Mouse (Mus musculus) heart, postnatal 10 days (tissue): Measurements from ENCODE around the gene Clic1. TPM values are rescaled to one million over a fixed set of nuclear protein-coding genes. Genes with fewer than 3 reads are reported as not detected.

Experiments
- DNase-seq, 2 experiments: peaks; one replicate each; pipeline ENCODE4 v3.0.0; 2021
- intact Hi-C: fragments of 180-260 bp; cut with DNase I; formaldehyde crosslinking; loops from one replicate; pipeline ENCODE4 v1.15.1; 2025
- total RNA-seq, 2 experiments: library from RNA; stranded (reverse); gene quantifications; 2 replicates each; pipeline ENCODE4 v1.2.3; 2021

Gene Clic1
- total RNA-seq, 2 experiments from 2014 or later = 115 to 118 TPM

DNA sequence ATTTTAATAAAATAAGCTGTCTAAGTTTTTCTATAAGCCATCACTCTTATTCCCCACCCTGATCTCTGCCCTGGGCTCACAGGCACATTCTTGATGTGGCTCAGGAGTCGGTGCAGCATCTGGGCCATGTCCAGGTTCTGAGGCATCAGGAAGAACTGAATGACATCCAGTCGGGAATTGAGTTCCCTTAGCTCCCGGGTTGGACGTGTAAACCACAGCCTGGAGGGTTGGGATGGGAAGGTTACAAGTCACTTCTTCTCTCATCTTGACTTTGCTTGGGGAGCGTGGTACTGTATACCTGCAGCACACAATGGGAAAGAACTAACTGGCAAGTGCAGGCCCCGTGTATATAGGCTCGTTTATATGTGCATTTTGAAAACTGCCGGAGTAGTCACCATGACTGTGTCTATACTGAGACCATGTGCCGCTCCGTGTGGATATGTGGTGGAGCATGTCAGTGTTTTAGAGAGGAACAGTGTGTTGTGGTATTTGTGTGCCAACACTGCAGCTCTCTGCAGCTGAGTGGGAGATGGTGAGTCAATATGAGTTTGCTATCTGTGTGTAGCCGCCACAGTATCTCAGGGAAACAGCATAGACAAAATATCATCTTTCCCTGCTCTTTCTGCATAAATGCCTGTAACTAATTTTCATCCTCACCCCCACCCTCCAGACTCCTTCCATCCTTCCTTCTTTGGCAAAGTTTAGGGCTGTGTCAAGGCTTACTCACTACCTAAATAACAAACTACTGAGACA lies 10.5 kb upstream of the Clic1 start:
- no peak for DNase-seq
- intact Hi-C loops = no loop called here

GRCm38 (mm10) chr17:35043794-35044193 lies 6.0 kb upstream of the Clic1 start:
- intact Hi-C loops = loop anchor here (2.0 kb wide), 1 partner anchor 15 kb away; the partner anchor contains the start of gene Sapcd1
- DNase-seq = peak in 1 of 2 experiments; percentile 1

GRCm38 (mm10) chr17:35044904-35045806 lies 4.6 kb upstream of the Clic1 start:
- intact Hi-C loops = loop anchor here (2.0 kb wide), 1 partner anchor 16 kb away; the partner anchor contains the start of gene Sapcd1
- DNase-seq = no peak

DNA sequence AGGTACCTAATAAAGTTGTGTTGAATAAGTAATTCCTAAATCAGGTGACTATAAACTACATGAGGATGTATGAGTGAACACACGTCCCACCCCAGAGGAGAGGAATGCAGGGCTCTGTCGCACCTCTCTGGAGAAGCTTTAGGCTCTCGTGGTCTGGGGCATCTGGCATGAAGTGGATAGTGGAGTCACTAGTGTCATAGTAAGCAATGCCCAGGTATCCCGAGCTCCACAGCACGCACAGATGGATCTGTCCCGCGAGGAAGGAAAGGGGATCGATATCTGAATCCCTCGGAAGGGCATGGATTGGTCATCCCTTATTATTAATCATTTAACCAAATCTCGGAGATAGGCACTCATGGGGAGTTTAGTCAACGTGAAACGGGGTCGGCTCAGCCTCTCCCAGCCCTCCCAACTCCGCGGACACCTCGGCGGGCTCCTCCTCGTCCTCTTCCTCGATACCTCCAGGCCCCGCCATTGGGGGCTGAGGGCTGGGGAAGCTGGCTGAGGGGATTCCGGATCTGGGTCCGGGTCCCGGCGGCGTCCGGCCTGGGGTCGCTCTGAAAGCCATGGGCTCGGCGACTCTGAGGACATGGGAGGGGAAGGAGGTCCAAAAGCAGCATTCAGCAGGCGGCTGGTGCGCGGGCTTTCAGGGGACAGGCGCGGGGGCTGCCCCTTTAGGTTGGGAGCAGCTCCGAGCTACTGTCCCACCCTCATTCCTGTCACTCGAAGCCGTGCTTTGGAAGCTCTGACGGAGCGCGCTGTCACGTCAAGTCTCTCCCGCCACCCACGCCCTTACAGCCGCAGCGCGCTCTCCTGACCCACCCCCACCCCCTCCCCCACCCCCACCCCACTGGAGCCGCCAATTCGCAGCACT lies 3.7 kb upstream of the Clic1 start:
- intact Hi-C loops = loop anchor here (2.0 kb wide), 1 partner anchor 17 kb away; the partner anchor contains the start of gene Sapcd1
- DNase-seq = no peak

GRCm38 (mm10) chr17:35046681-35047455 lies 2.9 kb upstream of the Clic1 start, which contains the start of gene Msh5:
Msh5 (minus strand) TSS chr17:35046745.
- peak; percentile 99 for DNase-seq
- intact Hi-C loops = no loop called here

DNA sequence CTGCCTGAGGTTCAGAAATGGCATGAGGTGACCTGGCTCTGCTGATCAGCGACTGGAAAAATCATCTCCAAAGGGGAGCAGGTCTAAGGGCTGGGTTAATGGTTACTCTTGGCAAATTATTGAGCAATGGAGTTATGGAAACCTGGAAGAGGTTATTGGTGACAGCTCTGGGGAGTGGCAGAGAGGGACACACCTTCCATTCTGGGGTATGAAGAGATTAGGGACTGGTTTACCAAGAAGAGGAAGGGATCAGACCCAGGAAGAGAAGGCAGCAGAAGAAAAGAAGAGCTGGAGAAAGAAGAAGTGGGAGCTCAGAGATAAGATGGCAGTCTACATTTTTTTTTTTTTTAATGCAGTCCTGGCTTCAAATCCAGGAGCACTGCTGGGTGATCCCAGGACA lies 2.1 kb upstream of the Clic1 start:
- no peak for DNase-seq
- intact Hi-C loops = no loop called here

- intact Hi-C loops = no loop called here
- peak; percentile 64 to 68 for DNase-seq
Measured at GRCm38 (mm10) chr17:35048149-35048931, 1.4 kb upstream of the Clic1 start.

DNA sequence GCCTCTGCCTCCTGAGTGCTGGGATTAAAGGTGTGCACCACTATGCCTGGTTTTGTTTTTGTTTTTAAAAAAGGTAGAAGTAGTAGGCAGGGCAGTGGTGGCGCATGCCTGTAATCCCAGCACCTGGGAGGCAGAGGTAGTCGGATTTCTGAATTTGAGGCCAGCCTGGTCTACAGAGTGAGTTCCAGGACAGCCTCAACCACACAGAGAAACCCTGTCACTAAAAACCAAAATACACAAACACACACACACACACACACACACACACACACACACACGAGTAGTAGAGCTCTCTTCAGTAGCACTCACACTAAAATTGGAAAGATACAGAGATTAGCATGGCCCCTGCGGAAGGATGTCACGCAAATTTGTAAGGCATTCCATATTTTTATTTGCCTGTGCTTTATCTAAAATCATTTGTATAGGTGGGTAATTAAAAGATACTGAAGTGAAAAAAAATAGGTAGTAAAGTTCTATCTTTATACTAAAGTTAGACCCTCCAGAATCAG lies 780 bp upstream of the Clic1 start:
- no peak for DNase-seq
- intact Hi-C loops = no loop called here

DNA sequence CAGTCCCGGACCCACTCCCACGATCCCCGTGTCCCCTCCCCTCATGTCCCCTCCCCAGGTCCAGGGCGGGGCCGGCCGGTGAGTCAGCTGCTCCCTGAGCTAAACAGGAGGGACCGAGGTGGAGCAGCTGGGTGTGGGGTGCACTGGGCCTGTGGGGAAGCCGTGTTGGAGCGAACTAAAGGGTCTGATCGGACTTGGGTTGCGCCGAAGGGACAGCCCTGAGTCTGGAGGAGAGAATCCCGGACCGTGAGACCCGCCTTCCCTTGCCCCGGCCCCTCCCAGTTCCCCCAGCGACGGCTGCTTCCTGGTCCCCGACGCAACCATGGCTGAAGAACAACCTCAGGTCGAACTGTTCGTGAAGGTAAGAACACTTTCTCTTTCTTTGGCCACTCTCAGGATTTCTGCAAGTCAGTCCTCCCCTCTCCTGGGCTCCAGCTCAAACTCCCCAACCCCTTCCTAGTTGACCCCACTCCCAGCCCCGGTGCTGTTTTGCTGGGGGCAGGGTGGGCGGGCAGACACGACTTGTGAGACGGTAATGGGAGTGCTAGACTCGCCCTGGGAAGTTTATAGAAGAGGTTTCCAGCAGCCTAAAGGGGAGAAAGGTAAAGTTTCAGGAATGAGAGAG lies 472 bp downstream of the Clic1 start:
- DNase-seq = peak; percentile 87
- intact Hi-C loops = no loop called here

DNA sequence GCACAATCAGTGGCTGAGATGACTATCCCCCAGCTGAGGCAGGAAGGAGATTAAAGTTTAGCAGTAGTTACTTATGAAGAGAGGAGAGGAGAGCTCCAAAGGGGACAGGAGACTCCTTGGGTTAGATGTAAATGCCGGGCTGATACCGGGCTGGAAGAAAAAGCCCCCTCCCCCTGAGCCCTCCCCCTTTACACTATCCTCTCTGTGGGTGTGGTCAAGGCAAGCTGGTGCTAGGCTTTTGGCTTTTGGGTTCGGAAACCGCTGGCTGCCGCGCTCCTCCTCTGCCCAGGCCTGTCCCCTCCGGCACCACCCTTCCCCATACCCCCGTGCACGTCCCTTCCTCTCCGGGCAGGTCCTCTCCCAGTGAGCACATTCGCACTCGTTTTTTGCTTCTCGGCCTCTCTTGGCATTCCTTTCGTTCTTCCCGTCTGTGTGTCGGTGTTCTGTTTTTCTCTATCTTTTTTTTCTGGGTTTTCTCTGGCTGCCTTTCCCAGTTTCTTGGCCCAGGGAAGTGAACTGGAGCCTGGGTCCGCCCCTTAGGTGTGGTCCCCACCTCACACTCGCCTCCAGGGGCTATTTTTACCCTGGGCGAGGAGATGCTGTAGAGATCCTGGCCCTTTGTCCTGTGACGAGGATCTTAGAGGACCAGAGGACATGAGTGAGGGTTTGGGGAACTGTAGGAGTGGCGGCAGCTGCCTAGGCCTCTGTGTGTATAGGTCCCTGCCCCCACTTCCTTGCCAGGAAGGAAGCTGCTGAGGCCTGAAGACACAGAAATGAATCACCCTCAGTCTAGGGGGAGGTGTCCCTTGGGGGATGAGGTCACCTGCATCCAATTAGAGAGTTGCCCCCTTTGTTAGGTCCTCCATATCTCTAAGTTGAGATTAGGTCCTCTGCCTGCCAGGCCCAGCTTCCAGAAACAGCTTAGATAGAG lies 1.7 kb downstream of the Clic1 start:
- DNase-seq = peak; percentile 90 to 91
- intact Hi-C loops = no loop called here

DNA sequence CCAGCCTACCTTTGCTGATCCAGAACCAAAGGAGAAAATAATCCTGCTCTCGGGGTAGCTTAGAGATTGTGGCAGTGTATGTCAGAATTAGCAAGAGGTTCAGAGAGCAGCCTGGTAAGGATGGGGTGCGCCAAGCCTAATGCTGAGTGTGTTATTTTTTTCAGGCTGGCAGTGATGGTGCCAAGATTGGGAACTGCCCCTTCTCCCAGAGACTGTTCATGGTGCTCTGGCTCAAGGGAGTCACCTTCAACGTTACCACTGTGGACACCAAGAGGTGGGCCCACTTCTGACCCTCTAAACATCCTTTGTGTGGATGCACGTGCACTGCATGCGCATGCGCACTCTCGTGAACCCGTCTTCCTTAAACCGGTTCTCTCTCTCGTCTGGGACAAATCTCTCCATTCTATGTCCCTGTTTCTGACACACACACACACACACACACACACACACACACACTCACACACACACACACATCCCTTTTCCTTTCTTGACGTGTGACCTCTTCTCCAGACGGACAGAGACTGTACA lies 2.6 kb downstream of the Clic1 start:
- intact Hi-C loops = no loop called here
- DNase-seq = no peak

DNA sequence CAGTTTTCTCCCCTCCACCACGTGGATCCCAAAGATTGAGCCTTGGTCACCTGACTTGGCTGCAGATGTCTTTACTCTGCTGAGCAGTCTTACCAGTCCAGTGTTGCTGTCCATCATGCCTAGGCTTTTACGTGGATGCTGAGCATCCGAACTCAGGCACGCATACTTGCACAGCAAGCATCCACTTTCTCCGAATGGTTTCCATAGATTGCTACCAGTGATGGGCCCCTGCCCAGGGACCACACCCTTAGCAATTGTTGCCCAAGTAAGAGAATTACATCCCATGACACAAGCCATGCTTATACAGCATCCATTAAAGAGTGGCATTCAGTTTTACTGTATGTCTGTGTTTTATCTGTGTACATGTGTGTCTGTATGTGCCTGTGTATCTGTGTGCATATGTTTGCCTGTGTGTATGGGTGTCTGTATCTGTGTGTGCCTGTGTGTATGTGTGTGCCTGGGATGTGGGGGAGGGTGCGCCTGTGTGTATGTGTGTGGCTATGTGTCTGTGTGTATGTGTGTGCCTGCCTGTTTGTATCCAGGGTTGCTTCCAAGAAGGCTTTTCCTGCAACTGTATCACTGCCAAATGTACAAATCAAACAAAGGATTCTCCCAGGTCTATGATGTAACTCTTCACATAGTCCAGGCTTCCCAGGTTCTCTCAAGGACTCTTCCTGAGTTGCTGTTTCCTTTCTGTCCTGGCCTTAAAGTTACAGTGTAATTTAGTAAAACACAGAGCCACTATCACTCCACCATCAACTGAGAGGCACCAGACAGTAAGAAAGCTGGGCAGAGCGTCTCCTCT lies 6.1 kb downstream of the Clic1 start:
- intact Hi-C loops = no loop called here
- no peak for DNase-seq

GRCm38 (mm10) chr17:35057090-35057489 lies 7.3 kb downstream of the Clic1 start:
- intact Hi-C loops = no loop called here
- DNase-seq = no peak

- intact Hi-C loops = loop anchor here (2.0 kb wide), 1 partner anchor 30 kb away; the partner anchor contains the start of gene Abhd16a
Measured at GRCm38 (mm10) chr17:35058316-35058715, 8.6 kb downstream of the Clic1 start.

DNA sequence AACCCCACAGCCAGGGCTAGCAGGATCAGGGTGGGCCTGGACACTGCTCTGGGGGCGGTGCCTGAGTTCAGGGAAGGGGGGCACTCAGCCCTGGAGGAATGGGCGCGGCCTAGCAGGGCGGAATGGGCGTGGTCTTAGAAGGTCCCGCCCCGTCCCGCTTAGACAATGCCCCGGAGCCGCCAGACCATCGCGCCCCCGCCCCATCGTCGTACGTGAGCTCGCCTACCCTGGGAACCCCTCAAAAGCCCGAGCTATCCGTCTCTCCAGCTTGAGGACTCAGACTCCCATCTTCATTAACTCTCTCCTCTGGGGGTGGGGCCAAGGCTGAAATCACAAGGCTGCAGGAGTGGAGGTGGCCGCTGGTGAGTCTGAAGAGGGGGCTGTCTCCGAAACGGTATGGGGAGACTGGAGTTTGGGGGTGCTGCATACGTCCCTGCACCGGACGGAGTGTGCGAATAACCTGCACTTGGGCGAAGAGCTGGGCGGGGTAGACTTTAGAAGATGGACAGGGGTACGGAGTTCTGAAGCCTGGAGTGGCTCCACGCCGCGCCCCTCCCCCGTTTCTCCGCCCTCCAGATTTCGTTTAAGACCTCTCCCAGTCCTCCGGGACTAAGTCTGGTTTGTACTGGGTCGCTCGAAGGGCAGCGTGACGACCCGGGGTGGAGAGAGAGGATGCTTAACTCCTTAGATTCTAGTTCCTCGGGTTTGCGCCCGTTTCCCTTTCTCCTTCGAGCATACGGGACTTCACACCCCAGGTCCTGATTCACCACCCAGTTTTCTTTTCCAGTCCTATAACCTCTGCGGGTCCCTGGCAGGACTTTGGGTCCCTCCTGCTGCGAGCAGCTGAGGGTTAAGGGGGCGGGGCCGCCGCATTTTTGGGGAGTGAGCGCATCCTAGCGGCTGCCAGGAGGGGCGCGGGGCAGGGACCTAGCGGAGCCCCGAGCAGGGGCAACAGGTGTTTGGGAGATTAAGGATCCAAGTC lies 9.4 kb downstream of the Clic1 start, which contains the start of gene Ddah2:
Ddah2 (plus strand) TSS at position 125 of the 982 bp plus-strand sequence.
- intact Hi-C loops = loop anchor here (1.0 to 2.0 kb wide), 2 partner anchors 30 to 38 kb away; partner anchors contain the start of gene Abhd16a
- peak; percentile 95 for DNase-seq

More at GRCm38 (mm10) chr17:35058316-35058715, 8.6 kb downstream of the Clic1 start:
- DNase-seq = no peak
